Mouse (Mus musculus) hindbrain, postnatal 0 days (tissue): ENCODE data around the gene Tmem97. TPM values are rescaled to one million over a fixed set of nuclear protein-coding genes. Genes with fewer than 3 reads are reported as not detected.

Source experiments
- ATAC-seq: fragments of 200-750 bp; cut with Nextera tagmentation; 2 replicates; pipeline ENCODE4 v1.8.0; 2017; ENCODE audit warnings: mild to moderate bottlenecking, moderate TSS enrichment, moderate library complexity
- DNase-seq: peaks from one replicate; pipeline ENCODE4 v3.0.0-alpha.2; 2015; ENCODE audit warnings: low spot score
- H3K27ac ChIP-seq: fragments of 300-500 bp; sonication (generic); 2 replicates; pipeline ENCODE4 v1.5.1; 2014; ENCODE audit warnings: mild to moderate bottlenecking
- H3K27me3 ChIP-seq: fragments of 300-500 bp; sonication (generic); 2 replicates; pipeline ENCODE4 v1.6.1; 2014; ENCODE audit warnings: low read length, mixed read lengths; ENCODE audit not compliant: insufficient read depth
- H3K36me3 ChIP-seq: fragments of 300-500 bp; sonication (generic); 2 replicates; pipeline ENCODE4 v1.6.1; 2014; ENCODE audit warnings: low read length, mixed read lengths; ENCODE audit not compliant: insufficient read depth
- H3K4me1 ChIP-seq: fragments of 300-500 bp; sonication (generic); 2 replicates; pipeline ENCODE4 v1.6.1; 2014; ENCODE audit warnings: antibody characterized with exemption, low read length, mixed read lengths; ENCODE audit not compliant: insufficient read depth
- H3K4me2 ChIP-seq: fragments of 300-500 bp; sonication (generic); 2 replicates; pipeline ENCODE4 v1.6.1; 2014; ENCODE audit warnings: low read depth, mild to moderate bottlenecking, low read length, moderate library complexity, mixed read lengths
- H3K4me3 ChIP-seq: fragments of 300-500 bp; sonication (generic); 2 replicates; pipeline ENCODE4 v1.5.1; 2014; ENCODE audit warnings: low read length
- H3K9ac ChIP-seq: fragments of 300-500 bp; sonication (generic); replicated peaks from 2 replicates; pipeline ENCODE4 v1.6.1; 2014; ENCODE audit warnings: mild to moderate bottlenecking, low read length, moderate library complexity, mixed read lengths
- H3K9me3 ChIP-seq: fragments of 300-500 bp; sonication (generic); 2 replicates; pipeline ENCODE4 v1.6.1; 2016; ENCODE audit warnings: low read length, mixed read lengths
- CTCF ChIP-seq: IDR thresholded peaks from 2 replicates; pipeline ENCODE4 v1.5.1; 2016; ENCODE audit warnings: antibody characterized with exemption, control low read depth, low read depth
- WGBS: fragments of 180-500 bp; shearing (Covaris S2); extraction: QIAGEN DNeasy Blood & Tissue Kit; methylation state at CpG from one replicate; pipeline ENCODE4 v1.1.7; 2014; 5-methylcytosine and 5-hydroxymethylcytosine counted together
- polyA plus RNA-seq: library from polyadenylated mRNA; unstranded; fragments of >200 nt; fragmentation: Nextera tagmentation; extraction: Ambion mirVana; gene quantifications from 2 replicates; pipeline ENCODE4 v1.2.1, GENCODE M21; 2015
- total RNA-seq: library from RNA; depleted of rRNA; stranded (reverse); fragments of >200 nt; gene quantifications from 2 replicates; pipeline ENCODE4 v1.2.3, GENCODE M21; 2014

Tmem97 gene
- total and polyA plus RNA-seq, 2 experiments from 2014 or later = 39.0 to 42.8 TPM

DNA sequence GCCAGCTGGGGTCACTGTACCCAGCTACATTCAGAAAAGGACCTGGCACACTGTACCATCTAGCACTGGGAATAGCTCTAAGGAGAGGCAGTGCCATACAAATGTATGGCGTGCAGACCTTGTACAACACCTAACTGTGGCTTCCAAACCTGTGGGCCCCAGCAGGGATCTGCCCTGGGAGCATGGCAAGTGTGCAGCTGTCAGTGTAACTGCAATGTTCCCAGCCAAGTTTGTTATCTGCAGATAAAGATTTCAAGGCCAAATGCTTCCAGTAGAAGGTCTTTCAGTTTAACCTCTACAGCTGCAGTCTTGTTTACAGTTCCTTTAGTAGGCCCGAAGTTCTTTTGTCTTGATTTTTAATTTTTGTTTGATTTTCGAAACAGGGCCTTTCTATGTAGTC is 5.0 kb upstream of the Tmem97 start:
- no peak overlapping the region for H3K4me2 ChIP-seq
- no peak overlapping the region for H3K27ac ChIP-seq
- no peaks in the 10 kb centered on the region for H3K36me3 ChIP-seq
- H3K27me3 ChIP-seq = no peaks in the 10 kb centered on the region
- ATAC-seq = no peak
- no peak overlapping the region for H3K4me3 ChIP-seq
- TF ChIP-seq CTCF = no peak
- H3K9me3 ChIP-seq = no peaks in the 10 kb centered on the region
- H3K9ac ChIP-seq = no peak overlapping the region
- DNase-seq = no peak
- no peaks in the 10 kb centered on the region for H3K4me1 ChIP-seq
- WGBS = 85% methylated on average over 3 of the region's 3 CpGs

DNA sequence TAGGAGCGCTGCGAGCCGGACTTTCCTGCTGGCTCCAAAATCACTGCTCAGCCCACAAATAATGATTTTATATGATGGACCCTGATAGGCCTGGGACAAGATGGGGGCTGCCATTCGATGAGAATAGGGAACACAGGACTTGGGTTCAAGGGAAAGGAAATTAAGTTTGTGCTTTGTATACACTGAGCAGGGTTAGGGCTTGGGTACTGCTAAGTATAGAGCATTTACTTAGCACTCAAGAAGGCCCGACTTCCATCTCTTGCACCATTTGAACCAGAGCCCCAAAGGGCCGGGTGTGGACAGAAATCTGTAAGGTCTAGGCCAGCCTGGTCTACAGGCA is 452 bp upstream of the Tmem97 start:
- ATAC-seq = peak; percentile 46
- 34% methylated on average over 6 of the region's 6 CpGs for WGBS

DNA sequence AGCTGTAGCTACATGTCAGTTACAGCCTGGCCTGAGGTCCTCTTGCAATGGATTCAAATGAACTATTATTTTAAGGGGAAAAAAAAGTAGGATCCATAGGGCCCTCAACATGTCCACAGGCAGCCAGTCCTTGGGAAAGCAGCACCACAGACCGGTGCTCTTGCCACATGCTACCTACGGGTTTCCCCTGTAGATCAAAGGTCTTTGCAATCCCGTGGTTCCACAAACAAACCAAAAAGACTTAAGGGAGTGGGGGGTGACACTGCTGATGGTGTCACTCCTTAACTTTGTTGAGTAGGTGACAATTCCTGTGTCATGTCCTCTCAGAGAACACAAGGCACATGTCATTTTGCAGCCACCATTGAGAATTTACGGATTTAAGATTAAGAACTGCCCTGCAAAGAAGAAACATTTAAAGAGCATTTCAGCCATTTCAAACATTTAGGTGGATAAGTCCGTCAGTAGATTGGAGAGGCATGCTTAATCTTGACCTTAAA is 1.0 kb downstream of the Tmem97 start:
- Histone ChIP-seq H3K27ac (no peak overlapping the region), H3K4me1 (0 out of 2 replicates have a peak, but pooled peaks cover 7% of the 10 kb centered on the region), H3K36me3 (no peaks in the 10 kb centered on the region), H3K4me3 (peak overlapping the region; percentile 63), H3K9ac (peak overlapping the region; percentile 61), H3K4me2 (peak overlapping the region; percentile 91), H3K9me3 (no peaks in the 10 kb centered on the region), H3K27me3 (no peaks in the 10 kb centered on the region)
- WGBS = 15% methylated on average over 5 of the region's 5 CpGs
- ATAC-seq (no peak), DNase-seq (no peak)
- no peak for TF ChIP-seq CTCF

More for the DNA sequence above, 452 bp upstream of the Tmem97 start:
- H3K9me3 ChIP-seq = no peaks in the 10 kb centered on the region
- H3K4me1 ChIP-seq = 0 out of 2 replicates have a peak, but pooled peaks cover 7% of the 10 kb centered on the region
- H3K4me2 ChIP-seq = peak overlapping the region; percentile 91
- peak overlapping the region; percentile 79 for H3K27ac ChIP-seq
- no peaks in the 10 kb centered on the region for H3K27me3 ChIP-seq
- H3K4me3 ChIP-seq = peak overlapping the region; percentile 63
- peak overlapping the region; percentile 61; the same call in 1 of the 2 replicates for H3K9ac ChIP-seq
- DNase-seq = no peak
- no peaks in the 10 kb centered on the region for H3K36me3 ChIP-seq
- no peak for TF ChIP-seq CTCF

DNA sequence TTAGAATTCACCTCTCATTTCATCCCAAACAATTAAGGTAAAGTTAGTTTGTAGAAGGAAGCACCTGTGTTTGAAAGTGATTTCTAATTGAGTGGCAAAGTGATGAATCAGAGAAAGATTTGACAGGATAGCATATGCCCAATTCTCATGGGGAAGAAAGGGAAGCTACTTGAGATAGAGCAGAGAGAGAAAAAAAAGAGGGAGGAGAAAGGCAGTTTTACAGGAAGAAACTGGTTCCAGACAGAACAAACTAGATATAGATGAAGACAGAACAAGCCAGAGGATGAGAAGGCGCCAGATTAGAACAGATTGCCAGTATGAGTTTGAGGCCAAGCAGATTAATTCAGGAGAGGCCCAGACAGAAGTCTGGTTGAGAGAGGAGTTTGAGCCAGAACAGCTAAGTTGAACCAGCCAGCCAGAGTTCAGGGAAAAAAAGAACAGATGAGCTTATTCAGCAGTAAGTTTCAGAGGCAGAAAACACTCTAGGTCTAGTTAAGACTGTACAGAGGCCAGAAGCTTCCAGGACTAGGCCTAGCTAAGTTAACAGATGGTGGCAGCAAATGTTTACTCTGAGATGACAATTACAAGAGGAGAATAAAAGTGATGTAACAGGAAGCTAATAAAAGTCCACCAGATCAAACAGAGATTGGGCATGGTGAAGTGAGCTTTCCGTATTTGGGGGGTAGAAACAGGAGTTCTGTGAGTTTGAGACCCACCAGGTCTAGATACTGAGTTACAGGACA is 2.7 kb downstream of the Tmem97 start:
- Histone ChIP-seq H3K27ac (no peak overlapping the region), H3K4me1 (0 out of 2 replicates have a peak, but pooled peaks cover 7% of the 10 kb centered on the region), H3K4me2 (no peak overlapping the region), H3K9me3 (no peaks in the 10 kb centered on the region), H3K27me3 (no peaks in the 10 kb centered on the region), H3K4me3 (no peak overlapping the region), H3K9ac (no peak overlapping the region), H3K36me3 (no peaks in the 10 kb centered on the region; the same call in 1 of the 2 replicates)
- ATAC-seq = no peak
- TF ChIP-seq CTCF = no peak
- WGBS = 81% methylated on average over 2 of the region's 2 CpGs
- no peak for DNase-seq

DNA sequence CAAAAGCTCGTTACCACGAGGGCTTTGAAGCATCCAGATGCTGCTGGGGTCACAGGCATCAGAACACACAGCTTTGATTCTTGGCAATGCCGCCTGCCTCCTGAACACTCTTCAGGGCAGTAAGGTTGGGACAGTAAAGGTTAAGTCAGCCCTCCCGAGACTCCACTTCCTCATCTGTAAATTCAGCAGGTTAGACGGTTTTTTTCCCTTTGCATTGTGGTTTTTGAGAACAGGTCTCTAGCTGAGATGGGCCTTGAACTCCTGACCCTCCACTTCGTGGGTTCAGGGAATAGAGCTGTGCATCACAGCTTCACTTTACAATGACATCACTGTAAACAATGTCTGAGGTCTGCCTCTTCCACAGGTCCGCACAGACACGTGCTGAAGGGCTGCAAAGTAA is 5.4 kb downstream of the Tmem97 start:
- Histone ChIP-seq H3K4me1 (0 out of 2 replicates have a peak, but pooled peaks cover 7% of the 10 kb centered on the region), H3K4me2 (no peak overlapping the region), H3K27ac (no peak overlapping the region), H3K27me3 (no peaks in the 10 kb centered on the region), H3K9me3 (no peaks in the 10 kb centered on the region), H3K9ac (no peak overlapping the region), H3K36me3 (peaks cover 11% of the 10 kb centered on the region; the same call in 1 of the 2 replicates), H3K4me3 (no peak overlapping the region)
- DNase-seq = no peak
- ATAC-seq = no peak
- no peak for TF ChIP-seq CTCF
- WGBS = 76% methylated on average over 8 of the region's 8 CpGs

DNA sequence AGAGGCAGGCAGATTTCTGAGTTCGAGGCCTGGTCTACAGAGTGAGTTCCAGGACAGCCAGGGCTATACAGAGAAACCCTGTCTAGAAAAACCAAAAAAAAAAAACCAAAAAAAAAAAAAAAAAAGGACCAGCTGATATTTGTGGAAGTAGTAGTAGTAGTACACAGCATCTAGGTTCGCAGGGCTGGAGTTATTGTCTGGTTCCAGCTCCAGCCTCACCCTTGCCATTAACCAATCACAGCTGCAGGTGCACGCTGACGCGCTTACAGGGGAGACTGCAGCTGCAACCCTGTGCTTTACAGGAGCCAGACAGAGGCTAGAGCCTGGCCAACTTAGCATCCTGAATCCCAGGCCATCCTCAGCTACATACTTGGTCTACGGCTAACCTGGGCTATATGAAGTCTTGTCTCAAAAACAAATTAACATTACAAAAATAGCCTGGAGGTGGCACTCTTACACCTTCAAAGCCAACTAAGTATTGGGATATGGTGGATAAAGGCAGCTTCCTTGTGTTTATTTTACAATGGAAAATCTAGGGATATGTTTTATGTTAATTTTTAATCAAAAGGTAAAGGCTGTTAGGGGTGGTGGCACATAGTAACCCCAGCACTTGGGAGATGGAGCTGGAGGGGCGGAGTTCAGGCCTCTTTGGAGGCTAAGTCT is 6.0 kb downstream of the Tmem97 start:
- Histone ChIP-seq H3K9ac (no peak overlapping the region), H3K4me2 (no peak overlapping the region), H3K27ac (no peak overlapping the region), H3K4me1 (0 out of 2 replicates have a peak, but pooled peaks cover 5% of the 10 kb centered on the region), H3K36me3 (peaks cover 16% of the 10 kb centered on the region; the same call in 1 of the 2 replicates), H3K27me3 (no peaks in the 10 kb centered on the region), H3K4me3 (no peak overlapping the region), H3K9me3 (no peaks in the 10 kb centered on the region)
- WGBS = 95% methylated on average over 7 of the region's 7 CpGs
- DNase-seq = peak; percentile 50
- ATAC-seq = no peak
- peak; percentile 43 for TF ChIP-seq CTCF
